Mouse (Mus musculus) olfactory bulb, adult 2 months (tissue): ENCODE results near the gene Megf11.

Source experiments
- CTCF ChIP-seq: fragments of 200-500 bp; IDR thresholded peaks from 2 replicates; pipeline ENCODE4 v1.5.1; 2012; ENCODE audit warnings: low read depth, mild to moderate bottlenecking, low read length, moderate library complexity; ENCODE audit not compliant: insufficient read depth
- POLR2A ChIP-seq: fragments of 200-500 bp; IDR thresholded peaks from 2 replicates; pipeline ENCODE4 v1.6.1; 2012; ENCODE audit warnings: mild to moderate bottlenecking, low read depth, low read length, moderate library complexity; ENCODE audit not compliant: insufficient read depth

DNA sequence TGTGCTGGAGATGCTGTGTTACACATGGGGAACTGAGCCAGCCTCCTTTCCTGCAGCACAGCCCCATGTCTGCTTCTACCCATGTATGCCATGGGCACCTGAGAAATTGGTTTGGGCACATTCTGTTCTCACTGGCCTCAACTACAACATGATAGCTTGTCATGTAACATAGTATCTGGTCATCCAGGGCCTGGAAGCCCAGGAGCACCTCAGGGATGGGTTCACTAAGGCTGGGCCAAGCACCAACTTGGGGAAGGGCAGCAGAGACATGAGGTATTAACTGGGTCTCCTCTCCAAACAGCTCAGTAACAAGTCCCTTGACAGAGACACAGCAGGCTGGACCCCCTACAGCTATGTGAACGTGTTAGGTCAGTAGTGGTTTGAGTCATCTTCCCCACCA lies 311.6 kb downstream of the Megf11 start:
- TF ChIP-seq POLR2A = no peak
- no peak for TF ChIP-seq CTCF
